Mouse (Mus musculus) spleen, postnatal 14 days (tissue): ENCODE measurements around the gene Msh5.
"Not testable (repeated sequence)": the region's sequence is repeated elsewhere in the genome, so short reads cannot be mapped to it uniquely, and the experiment has no call there.

ENCODE experiments used
- DNase-seq, 2 experiments: peaks; one replicate each; pipeline ENCODE4 v3.0.0; 2021 to 2022; ENCODE audit warnings: low spot score in 2 of 2

The Msh5 gene

DNA sequence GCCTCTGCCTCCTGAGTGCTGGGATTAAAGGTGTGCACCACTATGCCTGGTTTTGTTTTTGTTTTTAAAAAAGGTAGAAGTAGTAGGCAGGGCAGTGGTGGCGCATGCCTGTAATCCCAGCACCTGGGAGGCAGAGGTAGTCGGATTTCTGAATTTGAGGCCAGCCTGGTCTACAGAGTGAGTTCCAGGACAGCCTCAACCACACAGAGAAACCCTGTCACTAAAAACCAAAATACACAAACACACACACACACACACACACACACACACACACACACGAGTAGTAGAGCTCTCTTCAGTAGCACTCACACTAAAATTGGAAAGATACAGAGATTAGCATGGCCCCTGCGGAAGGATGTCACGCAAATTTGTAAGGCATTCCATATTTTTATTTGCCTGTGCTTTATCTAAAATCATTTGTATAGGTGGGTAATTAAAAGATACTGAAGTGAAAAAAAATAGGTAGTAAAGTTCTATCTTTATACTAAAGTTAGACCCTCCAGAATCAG is 2.4 kb upstream of the Msh5 start:
- DNase-seq: no peak

- no peak for DNase-seq
Measured at GRCm38 (mm10) chr17:35048149-35048931, 1.8 kb upstream of the Msh5 start.

DNA sequence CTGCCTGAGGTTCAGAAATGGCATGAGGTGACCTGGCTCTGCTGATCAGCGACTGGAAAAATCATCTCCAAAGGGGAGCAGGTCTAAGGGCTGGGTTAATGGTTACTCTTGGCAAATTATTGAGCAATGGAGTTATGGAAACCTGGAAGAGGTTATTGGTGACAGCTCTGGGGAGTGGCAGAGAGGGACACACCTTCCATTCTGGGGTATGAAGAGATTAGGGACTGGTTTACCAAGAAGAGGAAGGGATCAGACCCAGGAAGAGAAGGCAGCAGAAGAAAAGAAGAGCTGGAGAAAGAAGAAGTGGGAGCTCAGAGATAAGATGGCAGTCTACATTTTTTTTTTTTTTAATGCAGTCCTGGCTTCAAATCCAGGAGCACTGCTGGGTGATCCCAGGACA is 1.1 kb upstream of the Msh5 start:
- DNase-seq: no peak

DNA sequence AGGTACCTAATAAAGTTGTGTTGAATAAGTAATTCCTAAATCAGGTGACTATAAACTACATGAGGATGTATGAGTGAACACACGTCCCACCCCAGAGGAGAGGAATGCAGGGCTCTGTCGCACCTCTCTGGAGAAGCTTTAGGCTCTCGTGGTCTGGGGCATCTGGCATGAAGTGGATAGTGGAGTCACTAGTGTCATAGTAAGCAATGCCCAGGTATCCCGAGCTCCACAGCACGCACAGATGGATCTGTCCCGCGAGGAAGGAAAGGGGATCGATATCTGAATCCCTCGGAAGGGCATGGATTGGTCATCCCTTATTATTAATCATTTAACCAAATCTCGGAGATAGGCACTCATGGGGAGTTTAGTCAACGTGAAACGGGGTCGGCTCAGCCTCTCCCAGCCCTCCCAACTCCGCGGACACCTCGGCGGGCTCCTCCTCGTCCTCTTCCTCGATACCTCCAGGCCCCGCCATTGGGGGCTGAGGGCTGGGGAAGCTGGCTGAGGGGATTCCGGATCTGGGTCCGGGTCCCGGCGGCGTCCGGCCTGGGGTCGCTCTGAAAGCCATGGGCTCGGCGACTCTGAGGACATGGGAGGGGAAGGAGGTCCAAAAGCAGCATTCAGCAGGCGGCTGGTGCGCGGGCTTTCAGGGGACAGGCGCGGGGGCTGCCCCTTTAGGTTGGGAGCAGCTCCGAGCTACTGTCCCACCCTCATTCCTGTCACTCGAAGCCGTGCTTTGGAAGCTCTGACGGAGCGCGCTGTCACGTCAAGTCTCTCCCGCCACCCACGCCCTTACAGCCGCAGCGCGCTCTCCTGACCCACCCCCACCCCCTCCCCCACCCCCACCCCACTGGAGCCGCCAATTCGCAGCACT is 501 bp downstream of the Msh5 start:
- no peak for DNase-seq

GRCm38 (mm10) chr17:35044904-35045806 is 1.4 kb downstream of the Msh5 start:
- DNase-seq: no peak

DNA sequence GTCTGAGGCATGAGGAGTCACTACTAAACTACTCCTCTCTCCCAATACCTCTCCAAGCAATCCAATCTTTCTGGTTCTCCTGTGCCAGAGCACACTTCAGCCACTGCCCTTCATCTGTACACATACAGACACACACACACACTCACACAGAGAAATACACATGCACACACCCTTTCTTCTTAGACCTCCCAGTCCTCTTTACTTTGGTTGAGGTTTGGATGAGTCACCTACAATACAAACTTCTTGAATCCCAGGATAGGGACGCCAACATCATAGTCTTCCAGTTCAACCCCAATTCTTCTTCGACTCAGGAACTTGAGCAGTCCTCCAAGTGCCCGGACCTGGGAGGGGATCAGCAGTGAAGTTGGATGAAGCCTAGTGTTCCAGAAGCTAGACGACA is 2.8 kb downstream of the Msh5 start:
- no peak for DNase-seq

GRCm38 (mm10) chr17:35039121-35039873 is 7.2 kb downstream of the Msh5 start:
- DNase-seq: no peak

DNA sequence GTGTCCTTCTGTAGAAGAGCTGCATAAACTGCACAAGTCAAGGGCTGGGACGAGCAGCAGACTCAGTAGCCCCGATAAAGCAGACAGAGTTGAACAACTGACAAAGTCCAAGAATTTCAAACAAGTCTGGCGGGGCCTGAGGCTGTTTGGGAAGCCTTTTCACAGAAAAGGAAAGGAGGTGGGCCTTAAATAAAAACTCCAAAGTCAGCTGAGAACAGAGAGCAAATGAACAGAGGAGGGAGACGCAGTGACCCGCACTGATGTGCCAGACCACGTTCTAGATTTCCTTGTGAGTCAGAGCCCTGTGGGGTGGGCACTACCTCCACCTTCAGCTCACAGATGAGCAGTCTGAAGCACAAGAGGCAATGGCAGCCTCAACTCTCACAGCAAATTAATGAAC is 11.6 kb downstream of the Msh5 start:
- no peak for DNase-seq

GRCm38 (mm10) chr17:35033703-35034102 is 12.8 kb downstream of the Msh5 start:
- not testable (repeated sequence) for DNase-seq

DNA sequence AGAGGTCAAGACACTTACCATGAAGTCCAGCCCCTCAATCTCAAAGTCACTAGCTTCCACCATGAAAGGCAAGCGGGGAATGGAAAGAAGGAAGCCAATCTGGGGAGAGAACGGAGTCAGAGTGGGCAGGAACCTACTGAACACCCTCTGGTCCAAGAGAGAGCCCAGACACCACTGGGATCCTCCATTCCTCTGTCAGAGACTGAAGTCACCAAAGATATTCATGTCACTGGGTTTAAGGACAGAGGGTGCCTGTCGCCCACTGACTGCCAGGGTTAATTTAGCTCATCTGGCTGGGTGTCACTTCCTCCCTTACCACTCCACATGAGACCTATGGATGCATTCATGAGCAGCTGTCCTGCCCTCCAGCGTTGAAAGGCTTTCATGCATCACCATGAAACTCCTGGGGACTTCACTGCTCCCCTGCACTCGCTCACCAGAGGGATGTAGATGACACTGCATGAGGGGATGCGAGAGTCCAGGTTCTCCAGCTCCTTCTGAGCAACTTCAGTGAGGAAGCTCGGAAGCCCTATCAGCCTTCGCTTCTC is 14.1 kb downstream of the Msh5 start:
- no peak for DNase-seq

GRCm38 (mm10) chr17:35031880-35032279 is 14.7 kb downstream of the Msh5 start:
- DNase-seq: no peak

DNA sequence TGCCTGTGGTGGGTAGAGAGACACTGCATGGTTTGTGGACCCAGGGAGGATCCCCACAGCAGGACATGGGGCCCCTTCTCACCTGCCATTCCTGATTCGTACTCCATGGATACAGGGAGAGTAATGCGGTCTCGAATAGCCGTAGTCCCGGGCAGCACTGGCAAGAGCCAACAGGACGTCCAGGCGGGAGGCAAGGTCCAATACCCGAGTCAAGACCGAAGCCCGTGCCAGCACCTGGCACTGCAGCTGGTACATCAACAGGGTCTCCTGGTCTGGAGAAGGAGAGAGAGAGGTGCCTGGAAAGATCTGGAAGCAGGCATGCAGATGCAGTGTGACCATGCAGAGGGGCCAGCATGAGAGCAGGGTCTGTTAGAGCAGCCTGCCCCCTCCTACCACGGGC is 15.3 kb downstream of the Msh5 start:
- no peak for DNase-seq

GRCm38 (mm10) chr17:35029691-35030532 is 16.6 kb downstream of the Msh5 start:
- DNase-seq: no peak

GRCm38 (mm10) chr17:35028315-35028714 is 18.2 kb downstream of the Msh5 start:
- no peak for DNase-seq

GRCm38 (mm10) chr17:35027277-35028068 is 19.1 kb downstream of the Msh5 start, which contains the start of gene Sapcd1:
Sapcd1 (minus strand) TSS chr17:35028016.
- no peak for DNase-seq

DNA sequence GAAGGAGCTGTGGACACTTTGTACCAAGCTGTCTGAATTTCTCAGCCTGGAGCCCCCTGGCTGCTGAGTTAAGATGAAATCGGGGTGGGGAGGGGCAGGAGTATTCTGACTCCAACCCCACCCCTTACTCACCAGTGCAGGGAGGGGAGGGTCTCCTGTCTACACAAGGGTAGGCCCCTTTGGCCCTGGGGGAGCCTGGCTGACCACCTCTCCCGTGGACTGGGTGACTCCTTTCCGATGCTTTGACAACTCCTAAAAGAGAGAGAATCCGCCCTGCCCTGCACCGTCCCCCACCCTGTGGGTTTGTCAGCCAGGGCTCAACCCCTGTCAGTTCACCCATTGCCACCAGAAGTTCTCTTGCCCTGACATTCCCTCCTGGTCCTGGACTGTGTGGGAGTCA is 20.3 kb downstream of the Msh5 start:
- no peak for DNase-seq

DNA sequence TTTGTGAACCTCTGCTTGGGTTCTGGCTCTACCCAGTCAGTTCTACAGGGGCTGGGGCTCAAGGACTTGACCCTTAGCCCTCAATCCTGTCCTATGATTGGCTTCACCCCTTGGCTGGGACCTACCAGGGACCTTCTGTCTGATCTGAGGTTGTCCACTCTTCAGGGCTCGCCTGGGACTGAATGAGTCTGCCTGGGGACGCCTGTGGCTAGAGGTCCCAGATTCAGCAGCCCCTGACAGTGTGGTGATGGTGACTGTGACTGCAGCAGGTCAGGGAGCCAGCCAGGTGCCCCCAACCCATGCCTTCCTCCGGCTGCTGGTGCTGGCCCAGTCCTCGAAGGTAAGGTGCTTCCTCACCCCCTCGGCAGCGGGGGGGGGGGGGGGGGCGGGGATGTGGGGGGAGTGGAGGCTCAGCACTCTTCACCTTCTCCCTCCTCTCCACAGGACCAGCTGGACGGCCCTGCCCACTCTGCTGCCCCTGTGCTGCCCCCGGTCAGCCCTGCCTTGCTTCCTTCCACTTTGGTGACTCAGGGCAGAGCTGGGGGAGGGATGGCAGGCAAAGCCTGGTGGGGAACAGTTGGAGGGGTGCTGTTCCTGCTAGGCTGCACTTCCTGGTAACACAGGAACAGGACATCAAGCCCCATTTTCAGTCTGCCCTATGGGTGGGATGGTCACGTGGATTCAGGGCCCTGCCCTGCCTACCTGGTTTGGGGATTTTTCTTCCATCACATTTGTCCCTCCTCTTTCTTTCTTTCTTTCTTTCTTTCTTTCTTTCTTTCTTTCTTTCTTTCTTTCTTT is 21.7 kb downstream of the Msh5 start:
- no peak for DNase-seq

DNA sequence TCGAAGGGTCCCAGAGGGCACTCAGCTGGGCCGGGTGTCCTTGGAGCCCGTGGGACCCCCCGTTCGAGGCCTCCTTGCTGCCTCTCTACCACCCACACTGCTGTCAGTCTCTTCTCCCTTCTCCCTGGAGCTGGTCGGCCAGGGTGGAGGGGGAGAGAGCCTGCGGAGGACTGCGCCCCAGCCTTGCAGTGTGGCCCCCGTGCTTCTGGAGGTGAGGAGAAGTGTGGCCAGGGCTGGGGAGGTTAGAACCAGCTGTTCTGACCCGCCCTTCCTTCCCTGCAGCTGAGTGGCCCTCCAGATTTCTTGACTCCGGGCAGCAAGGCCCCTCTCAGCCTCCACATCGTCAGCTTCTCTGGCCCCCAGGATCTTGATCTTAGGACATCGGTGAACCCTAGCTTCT is 22.3 kb downstream of the Msh5 start:
- DNase-seq: no peak
